Mouse (Mus musculus) urinary bladder, postnatal 14 days (tissue): ENCODE results near the gene Olfr275.
"Not testable (repeated sequence)": the region's sequence is repeated elsewhere in the genome, so short reads cannot be mapped to it uniquely, and the experiment has no call there.

Experiments used
- DNase-seq: peaks from one replicate; pipeline ENCODE4 v3.0.0; 2021; ENCODE audit warnings: low spot score

Gene Olfr275

DNA sequence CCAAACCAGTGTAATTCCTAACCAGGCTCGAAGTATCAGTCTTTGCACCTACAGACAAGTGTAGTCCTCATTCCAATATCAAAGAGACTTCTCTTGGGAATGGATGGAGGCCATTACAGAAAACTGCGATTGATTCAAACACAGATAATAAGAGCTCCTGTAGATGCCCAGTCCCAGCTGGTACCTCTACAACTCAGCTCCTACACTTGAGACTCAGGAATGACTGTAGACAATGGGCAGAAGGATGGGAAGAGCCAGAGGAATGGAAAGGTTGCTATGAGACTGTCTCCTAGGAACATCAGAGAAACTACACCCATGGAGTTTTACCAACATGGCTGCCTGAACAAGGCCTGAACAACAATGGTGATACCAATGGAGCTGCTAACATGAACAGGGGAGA, at the start of gene Olfr275:
Gene Olfr275 (plus strand): TSS at position 301 of the 400 bp plus-strand sequence.
- DNase-seq = no peak

- DNase-seq = no peak
Observed at GRCm38 (mm10) chr4:52765612-52766011, 48.8 kb upstream of the Olfr275 start.

DNA sequence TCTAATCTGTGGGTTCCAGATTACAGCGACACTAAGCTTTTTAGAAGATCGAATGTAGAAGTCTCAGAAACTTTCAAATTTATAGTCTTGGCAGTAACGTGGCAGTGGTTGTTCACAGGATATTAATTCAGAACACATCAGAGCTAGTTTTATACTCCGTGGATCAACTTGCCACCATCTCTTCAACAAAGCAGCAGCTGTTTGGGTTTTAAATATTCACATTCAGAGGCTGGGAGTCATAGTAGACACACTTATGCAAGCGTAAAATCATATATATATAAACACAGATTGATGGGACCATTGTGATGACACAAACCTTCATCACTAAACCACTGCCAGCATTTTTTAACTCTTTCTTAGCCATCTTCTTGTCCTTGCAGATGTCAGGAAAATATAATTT, 42.2 kb upstream of the Olfr275 start:
- no peak for DNase-seq

DNA sequence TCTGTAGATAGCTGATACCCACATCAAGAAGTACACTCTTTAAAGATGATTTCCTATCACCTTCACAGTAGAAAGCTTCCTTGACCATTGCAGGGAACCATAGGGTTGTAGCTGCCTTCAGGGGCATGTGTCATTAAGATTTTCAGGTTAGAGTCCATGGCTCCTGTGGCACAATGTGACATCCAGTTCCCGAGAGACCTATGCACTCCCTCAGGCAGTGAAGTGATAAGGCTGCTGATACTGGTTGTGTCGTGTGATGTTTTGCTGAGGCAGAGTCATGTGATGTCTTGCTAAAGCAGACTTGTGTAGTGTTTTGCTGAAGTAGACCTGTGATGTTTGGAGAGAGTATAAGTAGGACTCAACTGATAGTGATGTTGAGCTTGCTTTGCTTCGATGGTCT, 14.4 kb upstream of the Olfr275 start:
- DNase-seq = no peak

- no peak for DNase-seq
Observed at GRCm38 (mm10) chr4:52811871-52812270, 2.5 kb upstream of the Olfr275 start.

- DNase-seq = no peak
Observed at GRCm38 (mm10) chr4:52821375-52821774, 7.0 kb downstream of the Olfr275 start.

DNA sequence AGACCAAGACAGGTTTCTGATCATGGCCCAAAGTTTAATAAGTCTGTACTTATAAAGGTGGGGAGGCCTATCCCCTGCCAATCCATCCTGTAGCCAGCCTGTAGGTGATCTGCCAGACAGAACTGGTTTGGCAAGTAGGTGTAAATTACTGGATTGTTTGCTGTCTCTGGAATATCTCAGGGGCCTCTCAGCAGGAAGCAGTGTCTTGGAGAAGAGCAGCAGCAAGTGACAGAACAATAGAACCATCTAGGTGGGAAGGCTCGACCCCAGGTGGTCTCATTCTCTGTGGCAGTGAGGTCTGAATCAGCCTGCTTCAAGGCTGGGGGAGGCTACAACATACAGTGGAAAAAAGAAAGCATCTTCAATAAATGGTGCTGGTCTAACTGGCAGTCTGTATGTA, 31.0 kb downstream of the Olfr275 start:
- not testable (repeated sequence) for DNase-seq

DNA sequence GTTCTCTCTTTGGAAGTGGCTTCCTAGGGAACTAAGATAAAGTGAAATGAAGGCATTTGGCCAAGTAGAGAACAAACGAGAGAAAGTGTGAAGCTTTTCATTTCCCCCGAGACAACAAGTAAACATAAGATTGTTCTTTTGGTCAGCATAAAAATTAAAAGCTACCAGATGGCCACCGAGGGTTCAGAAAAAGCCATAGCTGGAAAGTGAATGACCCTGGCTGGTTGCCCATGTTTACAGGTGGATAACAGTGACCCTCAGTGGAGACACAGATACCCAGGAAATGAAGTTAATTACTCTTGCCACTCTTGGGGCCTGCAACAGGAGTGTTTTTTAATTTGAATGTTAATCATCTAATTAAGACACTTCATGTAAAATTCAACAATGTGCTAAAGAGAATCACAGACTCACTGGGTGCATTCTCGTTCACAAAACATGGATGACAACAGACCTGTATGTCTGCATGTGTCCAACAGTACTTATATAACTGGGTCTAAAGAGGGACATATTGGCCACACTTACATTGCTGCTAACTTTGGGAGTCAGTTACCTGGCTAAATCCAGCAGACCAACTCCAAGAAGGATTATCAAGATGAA, 34.7 kb downstream of the Olfr275 start:
- no peak for DNase-seq

GRCm38 (mm10) chr4:52849672-52850071, 35.3 kb downstream of the Olfr275 start:
- DNase-seq = no peak

DNA sequence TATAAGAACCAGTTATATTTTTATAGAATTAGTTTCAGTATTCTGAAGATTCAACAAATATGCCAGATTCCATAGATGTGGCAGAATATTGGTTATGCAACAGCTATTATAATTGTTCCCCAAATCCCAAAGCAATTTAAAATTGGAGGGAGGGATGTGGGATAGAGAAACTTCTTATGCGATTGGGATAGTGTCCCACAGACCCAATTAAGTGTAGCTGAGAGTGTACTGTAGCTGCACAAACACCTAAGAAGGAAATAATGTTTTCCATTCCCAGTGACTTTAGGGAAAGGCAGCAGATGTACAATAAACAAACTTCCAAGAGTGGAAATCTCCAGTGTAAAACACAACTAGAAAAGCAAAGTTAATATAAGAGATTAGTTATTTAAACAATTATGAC, 44.7 kb downstream of the Olfr275 start, which contains the start of gene Olfr273:
Gene Olfr273 (minus strand): TSS at position 101 of the 400 bp plus-strand sequence.
- DNase-seq = no peak

GRCm38 (mm10) chr4:52864156-52864555, 49.8 kb downstream of the Olfr275 start:
- no peak for DNase-seq
